Mouse (Mus musculus) forelimb bud, embryonic 11.5 days (tissue): Measurements from ENCODE around the gene Kif6.

Source experiments
- DNase-seq: peaks from one replicate; pipeline ENCODE4 v3.0.0-alpha.2; 2012; ENCODE audit warnings: low read depth, low spot score

Gene Kif6

GRCm38 (mm10) chr17:49736364-49736763, 121.4 kb downstream of the Kif6 start:
- no peak for DNase-seq

- DNase-seq: no peak
Measured at GRCm38 (mm10) chr17:49737217-49737774, 122.4 kb downstream of the Kif6 start.

GRCm38 (mm10) chr17:49738351-49738750, 123.4 kb downstream of the Kif6 start:
- DNase-seq: no peak

GRCm38 (mm10) chr17:49739896-49740679, 125.2 kb downstream of the Kif6 start:
- no peak for DNase-seq

GRCm38 (mm10) chr17:49741172-49741571, 126.2 kb downstream of the Kif6 start:
- no peak for DNase-seq

GRCm38 (mm10) chr17:49741927-49742326, 127.0 kb downstream of the Kif6 start:
- no peak for DNase-seq

- DNase-seq: peak; percentile 34
Measured at GRCm38 (mm10) chr17:49743580-49744463, 128.9 kb downstream of the Kif6 start.

GRCm38 (mm10) chr17:49750889-49751324, 136.0 kb downstream of the Kif6 start:
- DNase-seq: no peak

- DNase-seq: no peak
Measured at GRCm38 (mm10) chr17:49753874-49754273, 138.9 kb downstream of the Kif6 start.

- DNase-seq: no peak
Measured at GRCm38 (mm10) chr17:49756862-49757261, 141.9 kb downstream of the Kif6 start.

- DNase-seq: no peak
Measured at GRCm38 (mm10) chr17:49759047-49759446, 144.1 kb downstream of the Kif6 start.

GRCm38 (mm10) chr17:49761260-49761659, 146.3 kb downstream of the Kif6 start:
- DNase-seq: no peak

GRCm38 (mm10) chr17:49761838-49762237, 146.9 kb downstream of the Kif6 start:
- no peak for DNase-seq

- DNase-seq: peak; percentile 48
Measured at GRCm38 (mm10) chr17:49764963-49765362, 150.0 kb downstream of the Kif6 start.

- DNase-seq: no peak
Measured at GRCm38 (mm10) chr17:49767717-49768370, 152.9 kb downstream of the Kif6 start.

GRCm38 (mm10) chr17:49771703-49772315, 156.9 kb downstream of the Kif6 start:
- no peak for DNase-seq

- no peak for DNase-seq
Measured at GRCm38 (mm10) chr17:49777115-49777839, 162.3 kb downstream of the Kif6 start.

- no peak for DNase-seq
Measured at GRCm38 (mm10) chr17:49779066-49779465, 164.1 kb downstream of the Kif6 start.

- no peak for DNase-seq
Measured at GRCm38 (mm10) chr17:49779576-49779975, 164.6 kb downstream of the Kif6 start.

- DNase-seq: no peak
Measured at GRCm38 (mm10) chr17:49785851-49786250, 170.9 kb downstream of the Kif6 start.

- DNase-seq: no peak
Measured at GRCm38 (mm10) chr17:49787351-49787750, 172.4 kb downstream of the Kif6 start.
